Mouse (Mus musculus): Measurements from ENCODE around the gene Cdc20b. TPM values are rescaled to one million over a fixed set of nuclear protein-coding genes. Genes with fewer than 3 reads are reported as not detected.
A peak's percentile ranks its signal among the peaks of the same experiment; 100 is the strongest.

Cdc20b gene
- not detected in 2 replicates for total RNA-seq (2014; fragmentation: Nextera tagmentation)
- total RNA-seq (2017): not detected in 2 replicates

DNA sequence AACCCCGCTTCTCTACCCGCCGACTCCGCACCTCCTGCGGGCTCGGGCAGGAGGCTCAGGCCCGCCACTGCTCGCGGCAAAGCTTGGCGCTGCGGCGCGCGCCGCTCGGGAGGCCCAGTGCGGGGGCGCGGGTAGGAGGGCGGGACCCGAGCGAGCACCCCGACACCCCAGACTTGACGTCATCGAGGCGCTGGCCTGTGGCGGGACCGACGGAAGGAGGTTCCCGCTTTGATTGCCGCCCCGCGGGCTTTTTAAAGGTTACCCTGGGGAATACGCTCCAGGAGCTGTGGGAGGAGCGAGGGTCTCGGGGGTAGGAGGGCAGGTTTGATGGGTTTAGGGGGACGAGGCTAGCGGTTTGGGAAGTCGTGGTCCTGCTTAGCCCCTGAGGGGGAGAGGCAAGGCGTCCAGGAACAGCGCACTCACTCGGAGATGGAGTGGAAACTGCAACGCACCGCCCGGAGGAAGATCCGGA, at the start of gene Cdc20b:
Gene Cdc20b (plus strand): TSS at position 162 of the 472 bp plus-strand sequence.
- ATAC-seq (replicated peaks; ENCODE audit: low FRiP score, low TSS enrichment, poor library complexity, severe bottlenecking): peak; percentile 73

GRCm38 (mm10) chr13:112985605-112986450, 49.1 kb upstream of the Cdc20b start:
- ATAC-seq (replicated peaks; ENCODE audit: low FRiP score, low TSS enrichment, poor library complexity, severe bottlenecking): no peak

- ATAC-seq (replicated peaks; ENCODE audit: low FRiP score, low TSS enrichment, poor library complexity, severe bottlenecking): no peak
Observed at GRCm38 (mm10) chr13:112986451-112986950, 48.4 kb upstream of the Cdc20b start.

- peak; percentile 89 for ATAC-seq (replicated peaks; ENCODE audit: low FRiP score, low TSS enrichment, poor library complexity, severe bottlenecking)
Observed at GRCm38 (mm10) chr13:112987532-112987943, 47.4 kb upstream of the Cdc20b start, which contains the start of gene Ccno. Ccno (plus strand) TSS chr13:112987802.

DNA sequence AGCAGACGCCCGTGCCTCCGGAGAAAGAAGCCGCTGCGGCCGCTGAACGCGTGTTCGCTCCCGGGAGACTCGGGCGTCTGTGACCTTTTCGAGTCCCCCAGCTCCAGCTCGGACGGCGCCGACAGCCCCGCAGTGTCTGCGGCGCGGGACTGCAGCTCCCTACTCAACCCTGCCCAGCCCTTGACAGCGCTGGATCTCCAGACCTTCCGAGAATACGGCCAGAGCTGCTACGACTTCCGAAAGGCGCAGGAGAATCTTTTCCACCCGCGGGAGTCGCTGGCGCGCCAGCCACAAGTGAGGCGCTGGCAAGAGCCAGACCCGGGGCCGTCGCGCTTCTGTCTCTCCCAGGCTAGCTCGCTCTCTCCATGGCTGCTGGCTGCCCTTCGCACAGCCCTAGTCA, 46.9 kb upstream of the Cdc20b start:
- peak; percentile 7; the same call in 1 of the 2 replicates for ATAC-seq (replicated peaks; ENCODE audit: low FRiP score, low TSS enrichment, poor library complexity, severe bottlenecking)

GRCm38 (mm10) chr13:112988866-112989265, 46.0 kb upstream of the Cdc20b start:
- no peak for ATAC-seq (replicated peaks; ENCODE audit: low FRiP score, low TSS enrichment, poor library complexity, severe bottlenecking)

GRCm38 (mm10) chr13:112989541-112989940, 45.4 kb upstream of the Cdc20b start:
- ATAC-seq (replicated peaks; ENCODE audit: low FRiP score, low TSS enrichment, poor library complexity, severe bottlenecking): no peak

GRCm38 (mm10) chr13:112990346-112990745, 44.6 kb upstream of the Cdc20b start:
- no peak for ATAC-seq (replicated peaks; ENCODE audit: low FRiP score, low TSS enrichment, poor library complexity, severe bottlenecking)

GRCm38 (mm10) chr13:112993531-112994152, 41.3 kb upstream of the Cdc20b start, which contains the start of gene Mcidas:
Mcidas (plus strand) TSS chr13:112993845.
- ATAC-seq (replicated peaks; ENCODE audit: low FRiP score, low TSS enrichment, poor library complexity, severe bottlenecking): no peak

DNA sequence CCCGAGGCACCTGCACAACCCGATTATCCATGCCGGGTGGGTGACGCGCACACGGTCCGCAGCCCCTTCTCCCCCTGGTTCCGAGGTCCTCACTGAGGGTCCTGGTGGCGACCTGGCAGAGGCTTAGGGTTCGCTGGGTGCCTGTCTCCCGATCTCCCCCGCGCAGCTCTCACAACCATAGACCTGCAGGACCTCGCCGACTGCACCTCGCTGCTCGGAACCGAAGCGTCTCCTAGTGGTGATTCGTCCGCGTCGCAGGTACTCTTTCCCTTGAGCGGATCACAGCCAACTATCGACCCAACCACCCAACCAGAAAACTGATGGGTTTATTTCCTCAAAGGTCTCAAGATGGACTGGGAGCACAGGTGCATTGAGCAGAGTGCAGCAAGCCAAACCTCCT, 40.7 kb upstream of the Cdc20b start:
- peak; percentile 79 for ATAC-seq (replicated peaks; ENCODE audit: low FRiP score, low TSS enrichment, poor library complexity, severe bottlenecking)

DNA sequence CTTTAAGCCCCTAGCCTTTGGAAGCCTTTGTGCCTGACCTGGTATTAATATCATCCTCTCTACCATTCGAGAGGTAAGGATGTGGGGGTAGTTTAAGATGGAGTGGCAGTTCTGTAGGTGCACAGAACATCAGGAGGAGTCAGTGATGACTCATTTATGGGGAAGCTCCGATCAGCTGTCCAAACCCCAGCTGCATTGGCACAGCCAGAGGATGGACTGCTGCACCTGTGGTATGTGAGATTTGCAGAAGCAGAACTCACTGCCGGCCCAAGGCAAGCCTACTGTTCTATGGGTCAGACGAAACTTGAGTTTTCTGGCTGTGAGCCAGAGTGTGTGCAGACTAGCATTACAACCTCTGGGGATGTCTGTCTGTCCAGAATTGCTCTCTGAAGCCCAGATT, 38.5 kb upstream of the Cdc20b start:
- ATAC-seq (replicated peaks; ENCODE audit: low FRiP score, low TSS enrichment, poor library complexity, severe bottlenecking): no peak

GRCm38 (mm10) chr13:112997369-112997768, 37.5 kb upstream of the Cdc20b start:
- ATAC-seq (replicated peaks; ENCODE audit: low FRiP score, low TSS enrichment, poor library complexity, severe bottlenecking): no peak

GRCm38 (mm10) chr13:112998427-112999201, 36.3 kb upstream of the Cdc20b start:
- peak; percentile 19; the same call in 1 of the 2 replicates for ATAC-seq (replicated peaks; ENCODE audit: low FRiP score, low TSS enrichment, poor library complexity, severe bottlenecking)

DNA sequence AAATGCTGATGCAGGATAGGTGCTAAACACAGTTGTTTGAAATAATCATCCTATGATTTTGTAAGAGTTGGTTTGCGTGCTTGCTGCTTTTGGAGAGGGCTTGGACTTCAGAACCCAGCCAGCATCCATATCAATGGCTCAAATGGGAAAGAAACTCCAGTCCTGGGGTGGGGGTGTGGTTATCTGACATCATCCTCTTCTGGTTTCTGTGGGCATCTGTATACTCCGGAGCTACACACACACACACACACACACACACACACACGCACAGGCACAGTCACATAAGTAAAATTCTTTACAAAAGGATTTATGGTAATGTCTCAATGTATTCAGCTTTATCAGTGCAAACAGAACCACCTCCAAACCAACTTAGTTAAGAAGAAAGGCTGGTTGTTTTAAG, 34.8 kb upstream of the Cdc20b start:
- ATAC-seq (replicated peaks; ENCODE audit: low FRiP score, low TSS enrichment, poor library complexity, severe bottlenecking): no peak

DNA sequence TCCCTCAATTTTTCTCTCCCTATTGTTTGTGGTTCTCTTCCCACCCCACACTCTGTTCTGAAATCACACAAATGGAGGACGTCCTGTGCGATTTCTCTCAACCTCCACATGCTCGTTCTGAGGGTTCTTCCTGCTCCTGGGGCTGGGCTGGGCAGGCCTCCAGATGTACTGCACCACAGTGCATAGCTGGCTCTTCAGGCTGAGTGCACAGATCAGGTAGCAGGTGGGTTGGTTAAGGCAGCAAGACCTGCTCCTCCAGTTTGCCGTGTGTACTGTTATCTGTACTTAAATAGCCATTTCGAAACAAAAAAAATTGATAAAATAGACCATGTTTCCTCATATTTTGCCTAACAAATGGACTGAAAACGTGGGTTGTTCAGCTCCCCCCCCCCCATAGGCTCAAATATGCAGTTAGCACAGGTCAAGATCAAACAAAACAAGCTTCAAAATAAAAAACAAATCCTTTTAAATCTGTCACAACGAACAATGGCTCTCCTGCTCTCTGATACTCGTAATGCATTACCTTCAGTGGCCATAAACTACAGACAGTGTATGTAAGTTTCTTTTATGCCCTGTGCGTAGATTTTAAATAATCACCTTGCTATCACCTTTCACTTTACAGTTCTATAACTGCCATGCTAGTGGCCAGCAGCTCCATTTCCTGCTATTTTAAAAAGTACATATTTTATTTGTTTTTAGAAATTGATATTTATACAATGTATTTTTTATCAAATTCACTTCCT, 34.2 kb upstream of the Cdc20b start:
- ATAC-seq (replicated peaks; ENCODE audit: low FRiP score, low TSS enrichment, poor library complexity, severe bottlenecking): no peak

GRCm38 (mm10) chr13:113012683-113013082, 22.2 kb upstream of the Cdc20b start:
- peak; percentile 24; the same call in 1 of the 2 replicates for ATAC-seq (replicated peaks; ENCODE audit: low FRiP score, low TSS enrichment, poor library complexity, severe bottlenecking)

GRCm38 (mm10) chr13:113013174-113013953, 21.5 kb upstream of the Cdc20b start:
- peak; percentile 76; the same call in 1 of the 2 replicates for ATAC-seq (replicated peaks; ENCODE audit: low FRiP score, low TSS enrichment, poor library complexity, severe bottlenecking)

DNA sequence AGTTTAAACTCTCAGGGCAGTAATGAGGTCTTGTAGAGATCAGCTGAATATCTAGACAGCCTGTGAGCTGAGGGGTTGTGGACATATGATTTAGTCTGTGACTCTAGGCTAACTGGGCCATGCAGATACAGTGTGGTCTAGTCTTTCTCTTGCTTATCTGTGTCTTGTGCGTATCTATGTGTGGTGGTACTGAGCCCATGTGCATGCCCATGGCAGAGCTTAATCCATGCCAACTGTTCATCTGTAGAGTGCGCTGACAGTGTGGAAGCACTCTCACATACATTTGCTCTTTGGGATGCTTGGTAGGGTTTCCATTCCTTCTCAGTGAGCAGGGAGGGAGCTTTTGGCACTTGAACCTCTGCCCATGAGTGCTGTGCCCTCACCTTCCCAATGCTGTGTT, 13.4 kb upstream of the Cdc20b start:
- ATAC-seq (replicated peaks; ENCODE audit: low FRiP score, low TSS enrichment, poor library complexity, severe bottlenecking): peak; percentile 89

Measured in megakaryocyte-erythroid progenitor cell, adult 5-6 weeks (primary cell).